Mouse (Mus musculus): ENCODE measurements around the gene Tle2.

DNA sequence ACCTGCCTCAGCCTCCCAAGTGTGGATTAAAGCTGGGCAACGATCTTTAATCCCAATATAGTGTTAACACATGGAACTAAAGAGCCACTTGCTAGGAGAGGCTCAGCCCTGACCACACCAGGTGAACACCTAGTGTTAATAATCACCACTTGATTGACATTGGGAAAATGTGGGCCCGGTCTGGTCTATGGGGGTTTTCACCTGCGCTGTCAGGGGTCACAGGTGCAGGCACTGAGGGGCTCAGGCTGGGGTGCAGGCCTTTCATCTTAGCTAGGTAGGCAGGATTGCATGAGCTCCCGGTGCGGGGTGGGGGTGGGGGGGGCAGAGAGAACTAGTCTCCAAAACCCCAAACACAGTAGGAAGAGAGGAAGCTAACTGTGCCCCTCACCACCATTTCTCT lies 25.3 kb downstream of the Tle2 start:
- TF ChIP-seq EP300 (IDR thresholded peaks at IDR 0.05; ENCODE audit: low read depth) (no peak), CTCF (IDR thresholded peaks at IDR 0.05; ENCODE audit: low read depth) (no peak)

Data from heart, postnatal 0 days (tissue).